In genomic region chr3:105763132-105763851, GRCm38 (mm10) we compare ENCODE assay signal across 11 mouse cellular contexts. TPM values are rescaled to one million over a fixed set of nuclear protein-coding genes. Genes with fewer than 3 reads are reported as not detected.
DNase-seq lines count a peak whose midpoint lies in the region; ATAC-seq and TF ChIP-seq lines count a peak whose summit lies in the region.
"Had no signal": no experiment of that assay in that cellular context is flagged by ENCODE, and none has a peak within 500 bp of the region (broad histone marks: within the 10 kb centered on the region; RNA-seq: fewer than 3 reads in every experiment).

No protein-coding gene starts in this region.

- 0 out of 2 replicates have a peak overlapping the region, but pooled peaks have one; percentile 30 for H3K27ac ChIP-seq in heart, postnatal 0 days (ENCODE audit: low read depth)
- H3K27ac ChIP-seq in liver, postnatal 0 days (ENCODE audit: low read depth): peak overlapping the region; percentile 75
- no peak overlapping the region for H3K27ac ChIP-seq in forebrain, embryonic 10.5 days

- TF ChIP-seq CTCF in heart, postnatal 0 days (IDR thresholded peaks at IDR 0.05; ENCODE audit: low read depth): no peak
- no peak for TF ChIP-seq CTCF in liver, postnatal 0 days (IDR thresholded peaks at IDR 0.05; ENCODE audit: low read depth)

- no peak overlapping the region for H3K4me2 ChIP-seq in heart, postnatal 0 days (ENCODE audit: low read depth, low read length)
- 0 out of 2 replicates have a peak overlapping the region, but pooled peaks have one; percentile 26 for H3K4me2 ChIP-seq in liver, postnatal 0 days (ENCODE audit: low read depth, low read length)
- H3K4me2 ChIP-seq: heart, embryonic 11.5 days had no signal

- H3K9me3 ChIP-seq in heart, postnatal 0 days (replicated peaks; ENCODE audit: control insufficient read depth, low read length): no peaks in the 10 kb centered on the region
- no peaks in the 10 kb centered on the region for H3K9me3 ChIP-seq in liver, postnatal 0 days (ENCODE audit: low read length)
- H3K9me3 ChIP-seq in forebrain, embryonic 10.5 days: no peaks in the 10 kb centered on the region

- H3K4me3 ChIP-seq in heart, postnatal 0 days (ENCODE audit: low read depth, low read length): no peak overlapping the region
- no peak overlapping the region for H3K4me3 ChIP-seq in liver, postnatal 0 days (ENCODE audit: low read depth, low read length)
- H3K4me3 ChIP-seq in forebrain, embryonic 10.5 days: no peak overlapping the region

- no peak for TF ChIP-seq EP300 in heart, postnatal 0 days (IDR thresholded peaks at IDR 0.05; ENCODE audit: low read depth)
- TF ChIP-seq EP300 in liver, postnatal 0 days (IDR thresholded peaks at IDR 0.05; ENCODE audit: low read depth): no peak

- ATAC-seq in heart, postnatal 0 days (ENCODE audit: insufficient read depth, low read depth): no peak
- ATAC-seq in liver, postnatal 0 days: peak; percentile 72
- ATAC-seq: intestine, postnatal 0 days had no signal

- H3K4me1 ChIP-seq in heart, postnatal 0 days (ENCODE audit: control insufficient read depth, insufficient read depth): peaks cover 10% of the 10 kb centered on the region
- H3K4me1 ChIP-seq in liver, postnatal 0 days (ENCODE audit: insufficient read depth): peaks cover 32% of the 10 kb centered on the region
- H3K4me1 ChIP-seq in forebrain, embryonic 10.5 days: 0 out of 2 replicates have a peak, but pooled peaks cover 4% of the 10 kb centered on the region

- H3K36me3 ChIP-seq in heart, postnatal 0 days (replicated peaks; ENCODE audit: control insufficient read depth, insufficient read depth, low read length): no peaks in the 10 kb centered on the region
- no peaks in the 10 kb centered on the region for H3K36me3 ChIP-seq in liver, postnatal 0 days (replicated peaks; ENCODE audit: insufficient read depth, low read length)
- no peaks in the 10 kb centered on the region for H3K36me3 ChIP-seq in forebrain, embryonic 10.5 days (replicated peaks)

- DNase-seq in heart, postnatal 0 days (ENCODE audit: low spot score): no peak
- no peak for DNase-seq in heart, adult 11 months
- peak; percentile 39 for DNase-seq in c-Kit-negative CD71-positive TER-119-positive erythroid progenitor cells, embryonic 14.5 days (ENCODE audit: low read depth, low spot score)
- no peak for DNase-seq in liver, postnatal 0 days
- DNase-seq in thymus, postnatal 10 days (ENCODE audit: low spot score in 2 of 2): peak; percentile 31 to 40
- DNase-seq in testis, postnatal 10 days (ENCODE audit: low spot score): no peak
- DNase-seq in cerebellum, postnatal 25 days: no peak
- no peak for DNase-seq in forebrain, embryonic 10.5 days (ENCODE audit: extremely low spot score, low spot score)
- DNase-seq: cerebellum, postnatal 14 days had no signal

- H3K9ac ChIP-seq in heart, postnatal 0 days (replicated peaks; ENCODE audit: low read depth, low read length): no peak overlapping the region
- 0 out of 2 replicates have a peak overlapping the region, but pooled peaks have one; percentile 31 for H3K9ac ChIP-seq in liver, postnatal 0 days (replicated peaks)

- 62% methylated on average over 4 of the region's 4 CpGs for WGBS in heart, postnatal 0 days
- WGBS in liver, postnatal 0 days (ENCODE audit: insufficient replicate concordance): 26% methylated on average over 4 of the region's 4 CpGs
- WGBS in forebrain, embryonic 10.5 days: 78% methylated on average over 4 of the region's 4 CpGs

- no peaks in the 10 kb centered on the region for H3K27me3 ChIP-seq in heart, postnatal 0 days (ENCODE audit: control insufficient read depth, insufficient read depth, low read length)
- H3K27me3 ChIP-seq in liver, postnatal 0 days (ENCODE audit: insufficient read depth, low read length): no peaks in the 10 kb centered on the region
- no peaks in the 10 kb centered on the region for H3K27me3 ChIP-seq in forebrain, embryonic 10.5 days (ENCODE audit: poor library complexity, severe bottlenecking)

RNA-seq across cellular contexts. Expression of gene Rap1a, which starts 37.8 kb away (rescaled TPM):
- total RNA-seq in heart, postnatal 0 days (2014; rRNA removed; ENCODE audit: low replicate concordance): 17.8 and 33.3 TPM in 2 replicates
- 91.0 and 92.3 TPM in 2 replicates for polyA plus RNA-seq in heart, postnatal 0 days (2015; fragmentation: Nextera tagmentation; extraction: Ambion mirVana)
- 89.0 and 93.3 TPM in 2 replicates for polyA plus RNA-seq in liver, postnatal 0 days (2015; fragmentation: Nextera tagmentation; extraction: Ambion mirVana)
- 75.5 and 78.0 TPM in 2 replicates for polyA plus RNA-seq in forebrain, embryonic 10.5 days (2016; fragmentation: Nextera tagmentation; extraction: Ambion mirVana)

RNA-seq across cellular contexts. Expression of gene Inka2, which starts 58.9 kb away (rescaled TPM):
- 1.6 and 4.5 TPM in 2 replicates for total RNA-seq in heart, postnatal 0 days (2014; rRNA removed; ENCODE audit: low replicate concordance)
- polyA plus RNA-seq in heart, postnatal 0 days (2015; fragmentation: Nextera tagmentation; extraction: Ambion mirVana): 4.4 and 8.9 TPM in 2 replicates
- polyA plus RNA-seq in liver, postnatal 0 days (2015; fragmentation: Nextera tagmentation; extraction: Ambion mirVana): 0.13 and 0.17 TPM in 2 replicates
- 1.5 and 2.0 TPM in 2 replicates for polyA plus RNA-seq in forebrain, embryonic 10.5 days (2016; fragmentation: Nextera tagmentation; extraction: Ambion mirVana)

Comparison
In these comparisons a context has a peak if more than half of its experiments do, and no peak if none do; other contexts are left out.
1. DNase-seq: peak in c-Kit-negative CD71-positive TER-119-positive erythroid progenitor cells, embryonic 14.5 days (single experiment) and thymus, postnatal 10 days (2 of 2); none in heart, postnatal 0 days (single experiment), heart, adult 11 months (single experiment), liver, postnatal 0 days (single experiment), testis, postnatal 10 days (single experiment), cerebellum, postnatal 25 days (0 of 2) and forebrain, embryonic 10.5 days (single experiment).